Mouse (Mus musculus): ENCODE results near the gene Srek1ip1.

DNA sequence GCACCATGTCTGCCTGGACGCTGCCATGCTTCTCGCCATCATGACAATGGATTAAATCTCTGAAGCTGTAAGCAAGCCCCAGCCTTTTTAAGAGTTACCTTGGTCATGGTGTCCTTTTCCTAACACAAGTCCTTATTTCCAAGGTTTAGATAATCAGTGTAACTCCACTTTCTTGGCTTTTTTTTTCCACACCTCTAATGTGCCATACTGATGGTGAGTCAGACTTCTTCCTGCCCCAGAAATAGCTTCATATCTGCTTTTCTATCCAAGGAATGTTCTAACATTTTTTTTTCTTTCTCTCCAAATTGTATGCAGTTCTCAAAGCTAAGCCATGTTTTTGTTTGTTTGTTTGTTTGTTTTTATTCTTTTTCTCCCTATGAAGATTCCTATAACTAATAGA lies 77.6 kb downstream of the Srek1ip1 start:
- TF ChIP-seq MAX (IDR thresholded peaks at IDR 0.05; ENCODE audit: low read length) (no peak), CTCF (conservative IDR thresholded peaks at IDR 0.05 in 1 of 2, IDR thresholded peaks at IDR 0.05 in 1 of 2; ENCODE audit: low read depth in 2 of 2, low read length in 2 of 2) (no peak)

Data from CH12.LX (cell line).